In the genomic region with DNA sequence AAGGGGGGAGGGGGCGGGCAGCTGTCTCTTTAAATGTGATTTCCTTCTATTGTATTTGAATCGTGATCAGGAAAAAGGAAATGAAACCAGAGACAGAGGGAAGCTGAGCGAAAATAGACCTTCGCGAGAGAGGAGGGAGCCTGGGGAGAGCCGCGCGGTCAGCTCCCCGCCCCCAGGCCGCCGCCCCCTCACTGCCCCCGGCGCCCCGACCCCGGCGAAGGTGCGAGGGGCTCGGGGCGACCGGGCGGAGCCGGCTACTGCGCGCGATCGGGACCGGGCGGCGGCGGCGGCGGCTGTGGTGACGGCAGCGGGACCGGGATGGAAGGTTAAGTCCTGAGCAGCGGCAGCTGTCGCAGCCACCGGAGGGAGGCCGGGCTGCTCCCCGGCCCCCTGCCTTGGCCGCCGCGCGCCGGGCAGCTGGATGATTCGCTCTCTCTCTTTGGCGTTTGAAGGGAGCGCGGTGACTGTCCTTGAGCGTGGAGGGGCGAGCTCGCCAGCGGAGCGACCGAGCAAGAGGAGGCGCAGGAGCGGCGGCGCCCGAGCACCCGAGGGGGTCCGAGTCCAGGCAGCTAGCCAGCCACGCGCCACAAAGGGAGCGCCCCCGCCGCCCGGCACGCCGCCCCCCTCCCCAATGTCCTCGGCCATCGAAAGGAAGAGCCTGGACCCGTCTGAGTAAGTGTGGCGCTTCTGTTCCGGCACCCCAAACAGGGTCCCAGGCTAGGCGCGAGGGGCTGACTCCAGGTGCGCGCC, we compare ENCODE assay signal across 8 mouse cellular contexts. TPM values are rescaled to one million over a fixed set of nuclear protein-coding genes. Genes with fewer than 3 reads are reported as not detected.
A peak's percentile ranks its signal among the peaks of the same experiment; 100 is the strongest.
DNase-seq lines count a peak whose midpoint lies in the region; ATAC-seq and TF ChIP-seq lines count a peak whose summit lies in the region.

No protein-coding gene starts in this region.

- H3K9ac ChIP-seq in CH12.LX (ENCODE audit: insufficient read depth, low read depth): peak overlapping the region; percentile 99
- peak overlapping the region; percentile 78 for H3K9ac ChIP-seq in heart, embryonic 16.5 days (ENCODE audit: low read length)
- peak overlapping the region; percentile 60 for H3K9ac ChIP-seq in lung, embryonic 15.5 days

- peak overlapping the region; percentile 77 for H3K27ac ChIP-seq in CH12.LX (ENCODE audit: insufficient read depth, low read depth)
- H3K27ac ChIP-seq in bone marrow macrophage, adult 2 months (ENCODE audit: insufficient read depth, low read depth, low read length): peak overlapping the region; percentile 91
- peak overlapping the region; percentile 71 for H3K27ac ChIP-seq in heart, embryonic 16.5 days (ENCODE audit: low read length)
- H3K27ac ChIP-seq in lung, embryonic 15.5 days: peak overlapping the region; percentile 73
- H3K27ac ChIP-seq in olfactory bulb, adult 2 months (ENCODE audit: insufficient read depth, low read depth, low read length): no peak overlapping the region; the same call in 1 of the 2 replicates

- ATAC-seq in erythroblast, adult 5-6 weeks (replicated peaks; ENCODE audit: low FRiP score, poor library complexity, severe bottlenecking): peak; percentile 14; the same call in 1 of the 2 replicates
- peak; percentile 71 for ATAC-seq in heart, embryonic 16.5 days (replicated peaks; ENCODE audit: extremely low read depth, insufficient read depth, low FRiP score)
- peak; percentile 63 for ATAC-seq in lung, embryonic 15.5 days (ENCODE audit: borderline replicate concordance, extremely low read depth, low FRiP score, low TSS enrichment)

- DNase-seq in CH12.LX (ENCODE audit: extremely low read depth): peak; percentile 59
- DNase-seq in kidney, postnatal 14 days: peak; percentile 68
- peak; percentile 15 to 23 for DNase-seq in thymus, postnatal 36 days

- peak overlapping the region; percentile 93 for H3K4me2 ChIP-seq in CH12.LX (ENCODE audit: insufficient read depth, low read depth, poor library complexity, severe bottlenecking)
- peak overlapping the region; percentile 88 for H3K4me2 ChIP-seq in heart, embryonic 16.5 days (ENCODE audit: low read depth, low read length)
- H3K4me2 ChIP-seq in lung, embryonic 15.5 days: peak overlapping the region; percentile 98

- H3K79me2 ChIP-seq in CH12.LX (replicated peaks; ENCODE audit: control insufficient read depth, extremely low read depth, insufficient read depth, poor library complexity, severe bottlenecking): peaks cover 40% of the 10 kb centered on the region

- peaks cover 5% of the 10 kb centered on the region for H3K27me3 ChIP-seq in CH12.LX (replicated peaks)
- H3K27me3 ChIP-seq in heart, embryonic 16.5 days (ENCODE audit: control insufficient read depth, insufficient read depth, low read length): peaks cover 23% of the 10 kb centered on the region
- H3K27me3 ChIP-seq in lung, embryonic 15.5 days: peaks cover 49% of the 10 kb centered on the region

- peak overlapping the region; percentile 48 to 81 (median 68) for H3K4me3 ChIP-seq in CH12.LX (replicated peaks in 1 of 3; ENCODE audit: low read depth in 2 of 3, low read length in 2 of 3, poor library complexity in 1 of 3)
- peak overlapping the region; percentile 70 for H3K4me3 ChIP-seq in bone marrow macrophage, adult 2 months (ENCODE audit: insufficient read depth, low read length)
- peak overlapping the region; percentile 81 for H3K4me3 ChIP-seq in heart, embryonic 16.5 days (ENCODE audit: low read length)
- peak overlapping the region; percentile 79 for H3K4me3 ChIP-seq in lung, embryonic 15.5 days
- peak overlapping the region; percentile 78 for H3K4me3 ChIP-seq in olfactory bulb, adult 2 months (ENCODE audit: insufficient read depth, low read depth, low read length)

- no peaks in the 10 kb centered on the region for H3K9me3 ChIP-seq in CH12.LX (replicated peaks; ENCODE audit: low read length)
- no peaks in the 10 kb centered on the region for H3K9me3 ChIP-seq in heart, embryonic 16.5 days (replicated peaks; ENCODE audit: control insufficient read depth, low read length)
- no peaks in the 10 kb centered on the region for H3K9me3 ChIP-seq in lung, embryonic 15.5 days

- dilution Hi-C loops in CH12.LX (cut with MboI; ENCODE audit: extremely low pct_ligation_motif_present, extremely low pct_unique_long_range_greater_than_20kb, low sequenced_read_pairs): no loop called here

- no peak for TF ChIP-seq RAD21 in CH12.LX (IDR thresholded peaks at IDR 0.05; ENCODE audit: low read depth, low read length)

- TF ChIP-seq EP300 in CH12.LX (IDR thresholded peaks at IDR 0.05; ENCODE audit: low read length): peak; percentile 70

- H3K36me3 ChIP-seq in CH12.LX (replicated peaks in 1 of 2; ENCODE audit: control insufficient read depth in 1 of 2, insufficient read depth in 1 of 2, low read length in 1 of 2): peaks cover 16 to 24% of the 10 kb centered on the region in 2 experiments
- no peaks in the 10 kb centered on the region for H3K36me3 ChIP-seq in heart, embryonic 16.5 days (ENCODE audit: control insufficient read depth, insufficient read depth)
- H3K36me3 ChIP-seq in lung, embryonic 15.5 days: no peaks in the 10 kb centered on the region

- H3K4me1 ChIP-seq in CH12.LX (ENCODE audit: control insufficient read depth in 1 of 2, insufficient read depth in 2 of 2): peaks cover 8 to 53% of the 10 kb centered on the region in 2 experiments; a peak in 3 of 4 replicates
- H3K4me1 ChIP-seq in bone marrow macrophage, adult 2 months (ENCODE audit: control insufficient read depth, insufficient read depth, low read length): peaks cover 40% of the 10 kb centered on the region
- H3K4me1 ChIP-seq in heart, embryonic 16.5 days (ENCODE audit: control insufficient read depth, insufficient read depth, low read length): no peaks in the 10 kb centered on the region; the same call in 1 of the 2 replicates
- H3K4me1 ChIP-seq in lung, embryonic 15.5 days: peaks cover 15% of the 10 kb centered on the region
- peaks cover 11% of the 10 kb centered on the region for H3K4me1 ChIP-seq in olfactory bulb, adult 2 months (ENCODE audit: control insufficient read depth, insufficient read depth, low read length)

- TF ChIP-seq CTCF in CH12.LX (conservative IDR thresholded peaks at IDR 0.05 in 1 of 2, IDR thresholded peaks at IDR 0.05 in 1 of 2; ENCODE audit: low read depth in 2 of 2, low read length in 2 of 2): no peak
- no peak for TF ChIP-seq CTCF in bone marrow macrophage, adult 2 months (IDR thresholded peaks at IDR 0.05; ENCODE audit: low read depth, low read length)
- no peak for TF ChIP-seq CTCF in olfactory bulb, adult 2 months (IDR thresholded peaks at IDR 0.05; ENCODE audit: insufficient read depth, low read depth, low read length)

- under 1% methylated on average over 65 of the region's 79 CpGs for WGBS in heart, embryonic 16.5 days
- WGBS in lung, embryonic 15.5 days: under 1% methylated on average over 78 of the region's 79 CpGs
- WGBS in olfactory bulb, adult 2 months: under 1% methylated on average over 76 of the region's 79 CpGs

- TF ChIP-seq POLR2A in CH12.LX (IDR thresholded peaks at IDR 0.05; ENCODE audit: low read depth, low read length): no peak; the same call in 1 of the 2 replicates
- no peak for TF ChIP-seq POLR2A in bone marrow macrophage, adult 2 months (IDR thresholded peaks at IDR 0.05; ENCODE audit: borderline replicate concordance, low read depth, low read length)
- TF ChIP-seq POLR2A in olfactory bulb, adult 2 months (IDR thresholded peaks at IDR 0.05; ENCODE audit: insufficient read depth, low read depth, low read length): no peak

- in situ Hi-C loops in CH12.LX (cut with MboI; ENCODE audit: low pct_ligation_motif_present, low pct_unique_long_range_greater_than_20kb, low sequenced_read_pairs): no loop called here

TF ChIP-seq in CH12.LX, 34 proteins besides CTCF, POLR2A, EP300 and RAD21 (continues in another document):
- TF ChIP-seq MXI1 (IDR thresholded peaks at IDR 0.05; ENCODE audit: low read depth, low read length) (peak; percentile 15), NRF1 (IDR thresholded peaks at IDR 0.05; ENCODE audit: low read depth, low read length) (no peak)

RNA-seq across cellular contexts. Expression of a gene that starts 12.4 kb away (rescaled TPM):
- total RNA-seq in CH12.LX (2012; rRNA removed): 108 and 109 TPM in 2 replicates
- 61.3 and 63.6 TPM in 2 replicates for total RNA-seq in CH12.LX (2014; rRNA removed)
- 43.3 and 49.6 TPM in 2 replicates for polyA plus RNA-seq in CH12.LX (2012; ENCODE audit: insufficient read length, low read depth)
- 281 and 284 TPM in 2 replicates for polyA plus RNA-seq in bone marrow macrophage, adult 2 months (2012; ENCODE audit: insufficient read depth, insufficient read length, missing spikeins)
- 827 TPM in 2 replicates for total RNA-seq in erythroblast, adult 5-6 weeks (2015; ENCODE audit: low replicate concordance)
- 564 and 619 TPM in 2 replicates for total RNA-seq in erythroblast, adult 5-6 weeks (2017; ENCODE audit: low replicate concordance)
- polyA plus RNA-seq in heart, embryonic 16.5 days (2015; fragmentation: Nextera tagmentation; extraction: Ambion mirVana): 17.2 and 17.8 TPM in 2 replicates
- polyA plus RNA-seq in lung, embryonic 15.5 days (2015; fragmentation: Nextera tagmentation; extraction: Ambion mirVana): 35.1 and 38.2 TPM in 2 replicates
- polyA plus RNA-seq in olfactory bulb, adult 2 months (2012; ENCODE audit: insufficient read depth, insufficient read length, low replicate concordance, missing spikeins): not detected in 2 replicates

RNA-seq across cellular contexts. Expression of a gene that starts 57.3 kb away (rescaled TPM):
- total RNA-seq in CH12.LX (2012; rRNA removed) (28.2 and 29.7 TPM in 2 replicates), CH12.LX (2014; rRNA removed) (63.7 and 67.1 TPM in 2 replicates)
- polyA plus RNA-seq in CH12.LX (2012; ENCODE audit: insufficient read length, low read depth): 29.2 and 38.4 TPM in 2 replicates
- polyA plus RNA-seq in bone marrow macrophage, adult 2 months (2012; ENCODE audit: insufficient read depth, insufficient read length, missing spikeins): 43.2 and 44.3 TPM in 2 replicates
- 97.2 and 111 TPM in 2 replicates for total RNA-seq in erythroblast, adult 5-6 weeks (2015; ENCODE audit: low replicate concordance)
- total RNA-seq in erythroblast, adult 5-6 weeks (2017; ENCODE audit: low replicate concordance): 115 and 124 TPM in 2 replicates
- polyA plus RNA-seq in heart, embryonic 16.5 days (2015; fragmentation: Nextera tagmentation; extraction: Ambion mirVana): 46.7 and 49.8 TPM in 2 replicates
- 58.4 and 62.4 TPM in 2 replicates for polyA plus RNA-seq in lung, embryonic 15.5 days (2015; fragmentation: Nextera tagmentation; extraction: Ambion mirVana)
- not detected in 2 replicates for polyA plus RNA-seq in olfactory bulb, adult 2 months (2012; ENCODE audit: insufficient read depth, insufficient read length, low replicate concordance, missing spikeins)

RNA-seq across cellular contexts. Expression of a gene that starts 57.9 kb away (rescaled TPM):
- total RNA-seq in CH12.LX (2012; rRNA removed) (0.68 and 0.76 TPM in 2 replicates), CH12.LX (2014; rRNA removed) (not detected in 2 replicates)
- polyA plus RNA-seq in CH12.LX (2012; ENCODE audit: insufficient read length, low read depth): 0.71 and 2.4 TPM in 2 replicates
- not detected in 2 replicates for polyA plus RNA-seq in bone marrow macrophage, adult 2 months (2012; ENCODE audit: insufficient read depth, insufficient read length, missing spikeins)
- total RNA-seq in erythroblast, adult 5-6 weeks (2015; ENCODE audit: low replicate concordance): 6.1 and 10.4 TPM in 2 replicates
- total RNA-seq in erythroblast, adult 5-6 weeks (2017; ENCODE audit: low replicate concordance): not detected in 2 replicates
- polyA plus RNA-seq in heart, embryonic 16.5 days (2015; fragmentation: Nextera tagmentation; extraction: Ambion mirVana): 2.1 and 2.6 TPM in 2 replicates
- polyA plus RNA-seq in lung, embryonic 15.5 days (2015; fragmentation: Nextera tagmentation; extraction: Ambion mirVana): 2.6 and 2.8 TPM in 2 replicates
- not detected in 2 replicates for polyA plus RNA-seq in olfactory bulb, adult 2 months (2012; ENCODE audit: insufficient read depth, insufficient read length, low replicate concordance, missing spikeins)

Comparison
In these comparisons a context has a peak if more than half of its experiments do, and no peak if none do; other contexts are left out.
1. ATAC-seq: peak in every context shown above with its lines; median percentile 71 in heart, embryonic 16.5 days; 63 in lung, embryonic 15.5 days; 14 in erythroblast, adult 5-6 weeks.
2. RNA of a gene that starts 12.4 kb away (polyA plus RNA-seq): 281 to 284 TPM in bone marrow macrophage, adult 2 months, 43.3 to 49.6 TPM in CH12.LX, 35.1 to 38.2 TPM in lung, embryonic 15.5 days and 17.2 to 17.8 TPM in heart, embryonic 16.5 days; not detected in olfactory bulb, adult 2 months; every median in the first group is over 10 times any median in the second.
3. Peak in every context shown above with its lines, with median percentiles within 50 percentile points of each other: DNase-seq, H3K4me2 ChIP-seq, H3K4me3 ChIP-seq and H3K9ac ChIP-seq.